Mouse (Mus musculus) megakaryocyte, embryonic 14.5 days (primary cell): ENCODE results near the gene Hipk2.

Experiments used
- FLI1 ChIP-seq: IDR thresholded peaks from 2 replicates; pipeline ENCODE4 v1.6.1; 2012; ENCODE audit warnings: low read length, inconsistent platforms, mixed read lengths
- GATA1 ChIP-seq: IDR thresholded peaks from 3 replicates; pipeline ENCODE4 v1.6.1; 2012; ENCODE audit warnings: mixed read lengths, low read length, inconsistent platforms, borderline replicate concordance

- TF ChIP-seq GATA1 (no peak), FLI1 (no peak)
These were observed 60.4 kb downstream of the Hipk2 start for GRCm38 (mm10) chr6:38815582-38815981.
